Mouse (Mus musculus) limb, embryonic 11.5 days (tissue): ENCODE results near the gene Elf3. TPM values are rescaled to one million over a fixed set of nuclear protein-coding genes. Genes with fewer than 3 reads are reported as not detected.

Experiments used
- ATAC-seq: fragments of 200-750 bp; cut with Nextera tagmentation; 2 replicates; pipeline ENCODE4 v1.8.0; 2017; ENCODE audit warnings: low read depth; ENCODE audit not compliant: insufficient number of reproducible peaks, low FRiP score, low TSS enrichment
- DNase-seq: peaks from one replicate; pipeline ENCODE4 v3.0.0-alpha.2; 2015; ENCODE audit warnings: low spot score
- H3K27ac ChIP-seq: fragments of 300-500 bp; sonication (generic); replicated peaks from 2 replicates; pipeline ENCODE4 v1.5.1; 2014; ENCODE audit warnings: low read depth, mild to moderate bottlenecking, low read length
- H3K27me3 ChIP-seq: fragments of 300-500 bp; sonication (generic); 2 replicates; pipeline ENCODE4 v1.6.1; 2014; ENCODE audit warnings: mild to moderate bottlenecking, low read length, mixed read lengths; ENCODE audit not compliant: control insufficient read depth, insufficient read depth
- H3K36me3 ChIP-seq: fragments of 300-500 bp; sonication (generic); 2 replicates; pipeline ENCODE4 v1.6.1; 2014; ENCODE audit warnings: mild to moderate bottlenecking, low read length, moderate library complexity, mixed read lengths; ENCODE audit not compliant: control insufficient read depth, insufficient read depth
- H3K4me1 ChIP-seq: fragments of 300-500 bp; sonication (generic); 2 replicates; pipeline ENCODE4 v1.6.1; 2014; ENCODE audit warnings: low read length, mixed read lengths; ENCODE audit not compliant: control insufficient read depth, insufficient read depth
- H3K4me2 ChIP-seq: fragments of 300-500 bp; sonication (generic); 2 replicates; pipeline ENCODE4 v1.6.1; 2014; ENCODE audit warnings: low read depth, mild to moderate bottlenecking, moderate library complexity; ENCODE audit not compliant: severe bottlenecking
- H3K4me3 ChIP-seq: fragments of 300-500 bp; sonication (generic); 2 replicates; pipeline ENCODE4 v1.5.1; 2014; ENCODE audit warnings: low read depth, low read length
- H3K9ac ChIP-seq: fragments of 300-500 bp; sonication (generic); 2 replicates; pipeline ENCODE4 v1.6.1; 2014; ENCODE audit warnings: mild to moderate bottlenecking, low read length
- H3K9me3 ChIP-seq: fragments of 300-500 bp; sonication (generic); 2 replicates; pipeline ENCODE4 v1.6.1; 2016; ENCODE audit warnings: low read length; ENCODE audit not compliant: control insufficient read depth
- WGBS: fragments of 180-500 bp; shearing (Covaris S2); extraction: QIAGEN DNeasy Blood & Tissue Kit; methylation state at CpG from one replicate; pipeline ENCODE4 v1.1.7; 2014; 5-methylcytosine and 5-hydroxymethylcytosine counted together
- polyA plus RNA-seq: library from polyadenylated mRNA; unstranded; fragments of >200 nt; fragmentation: Nextera tagmentation; extraction: Ambion mirVana; gene quantifications from 2 replicates; pipeline ENCODE4 v1.2.1, GENCODE M21; 2014

Elf3 gene
- polyA plus RNA-seq, 1 experiment from 2014 or later, result 7.4 TPM

- no peaks in the 10 kb centered on the region for H3K36me3 ChIP-seq
- H3K9ac ChIP-seq, result no peak overlapping the region
- no peaks in the 10 kb centered on the region for H3K4me1 ChIP-seq
- H3K4me2 ChIP-seq, result no peak overlapping the region
- no peak overlapping the region for H3K27ac ChIP-seq
- WGBS, result 81% methylated on average over 9 of the region's 9 CpGs
- H3K27me3 ChIP-seq, result no peaks in the 10 kb centered on the region
- no peak for DNase-seq
- ATAC-seq, result no peak
- no peaks in the 10 kb centered on the region; the same call in 1 of the 2 replicates for H3K9me3 ChIP-seq
- H3K4me3 ChIP-seq, result no peak overlapping the region
Observed at GRCm38 (mm10) chr1:135208716-135209115, 49.7 kb downstream of the Elf3 start.

- Histone ChIP-seq H3K27me3 (no peaks in the 10 kb centered on the region), H3K4me2 (no peak overlapping the region), H3K9me3 (no peaks in the 10 kb centered on the region; the same call in 1 of the 2 replicates), H3K4me1 (peaks cover 4% of the 10 kb centered on the region; the same call in 1 of the 2 replicates), H3K4me3 (no peak overlapping the region), H3K27ac (no peak overlapping the region), H3K9ac (no peak overlapping the region), H3K36me3 (no peaks in the 10 kb centered on the region)
- DNase-seq (no peak), ATAC-seq (no peak)
- whole genome bisulfite sequencing, result 91% methylated on average over 14 of the region's 14 CpGs
Observed at GRCm38 (mm10) chr1:135206586-135207339, 51.6 kb downstream of the Elf3 start.

- Histone ChIP-seq H3K4me1 (peaks cover 4% of the 10 kb centered on the region; the same call in 1 of the 2 replicates), H3K4me3 (no peak overlapping the region), H3K4me2 (no peak overlapping the region), H3K9ac (no peak overlapping the region), H3K36me3 (no peaks in the 10 kb centered on the region), H3K27me3 (no peaks in the 10 kb centered on the region), H3K9me3 (no peaks in the 10 kb centered on the region; the same call in 1 of the 2 replicates), H3K27ac (no peak overlapping the region)
- ATAC-seq (no peak), DNase-seq (no peak)
- WGBS, result 49% methylated on average over 4 of the region's 4 CpGs
Observed at GRCm38 (mm10) chr1:135205257-135205656, 53.1 kb downstream of the Elf3 start.

- Histone ChIP-seq H3K27ac (no peak overlapping the region), H3K27me3 (no peaks in the 10 kb centered on the region), H3K4me2 (no peak overlapping the region), H3K9ac (no peak overlapping the region), H3K4me1 (peaks cover 5% of the 10 kb centered on the region), H3K36me3 (no peaks in the 10 kb centered on the region), H3K9me3 (no peaks in the 10 kb centered on the region; the same call in 1 of the 2 replicates), H3K4me3 (no peak overlapping the region)
- ATAC-seq, result no peak
- DNase-seq, result no peak
- WGBS, result 36% methylated on average over 12 of the region's 12 CpGs
Observed at GRCm38 (mm10) chr1:135204196-135205126, 53.9 kb downstream of the Elf3 start.

Other genes with a start within 250 kb of the Elf3 start
- gene Lgr6, start 153.3 kb downstream of the Elf3 start, polyA plus RNA-seq, result 0.49 and 0.67 TPM in 2 replicates
- gene Ptpn7, start 125.9 kb downstream of the Elf3 start, polyA plus RNA-seq, result 1.3 TPM in 2 replicates
- gene Arl8a, start 111.7 kb downstream of the Elf3 start, polyA plus RNA-seq, result 40.8 and 44.9 TPM in 2 replicates
- 0.12 TPM in 1 of 2 replicates, not detected in the other for gene Gpr37l1, start 90.9 kb downstream of the Elf3 start, polyA plus RNA-seq
- 108 and 112 TPM in 2 replicates for gene Rnpep, start 25.5 kb upstream of the Elf3 start, polyA plus RNA-seq
- 188 and 189 TPM in 2 replicates for gene Timm17a, start 55.2 kb upstream of the Elf3 start, polyA plus RNA-seq
- 0.27 and 0.39 TPM in 2 replicates for gene Lmod1, start 66.2 kb upstream of the Elf3 start, polyA plus RNA-seq
- gene Shisa4, start 116.7 kb upstream of the Elf3 start, polyA plus RNA-seq, result 36.8 and 40.3 TPM in 2 replicates
- 191 and 214 TPM in 2 replicates for gene Ipo9, start 171.9 kb upstream of the Elf3 start, polyA plus RNA-seq